Mouse (Mus musculus) small intestine, adult 2 months (tissue): Measurements from ENCODE around the gene Snd1.

ENCODE experiments used
- CTCF ChIP-seq: fragments of 200-500 bp; IDR thresholded peaks from 2 replicates; pipeline ENCODE4 v1.5.1; 2012; ENCODE audit warnings: low read depth, mild to moderate bottlenecking, control low read depth, inconsistent platforms, low read length, moderate library complexity, mixed read lengths; ENCODE audit not compliant: insufficient replicate concordance, insufficient read length; ENCODE audit errors: extremely low read depth
- POLR2A ChIP-seq: fragments of 200-500 bp; IDR thresholded peaks from 2 replicates; pipeline ENCODE4 v1.6.1; 2012; ENCODE audit warnings: low read depth, mild to moderate bottlenecking, control low read depth, inconsistent platforms, low read length, moderate library complexity

GRCm38 (mm10) chr6:28486008-28486407, 11.1 kb downstream of the Snd1 start:
- TF ChIP-seq POLR2A, result no peak
- TF ChIP-seq CTCF, result no peak
